Mouse (Mus musculus): Measurements from ENCODE around the gene Apoh.

GRCm38 (mm10) chr11:108420751-108421150, 77.6 kb downstream of the Apoh start:
- TF ChIP-seq CTCF (IDR thresholded peaks at IDR 0.05; ENCODE audit: low read depth): no peak
- no peak for TF ChIP-seq EP300 (optimal IDR thresholded peaks at IDR 0.05)

All from stomach, postnatal 0 days (tissue).